Mouse (Mus musculus) forebrain, embryonic 11.5 days (tissue): ENCODE results near the gene Tenm4. TPM values are rescaled to one million over a fixed set of nuclear protein-coding genes. Genes with fewer than 3 reads are reported as not detected.

Experiments used
- ATAC-seq: fragments of 200-750 bp; cut with Nextera tagmentation; replicated peaks from 2 replicates; pipeline ENCODE4 v1.8.0; 2017; ENCODE audit warnings: moderate TSS enrichment; ENCODE audit not compliant: low FRiP score
- DNase-seq: peaks from one replicate; pipeline ENCODE4 v3.0.0-alpha.2; 2017; ENCODE audit warnings: low spot score
- H3K27ac ChIP-seq: fragments of 300-500 bp; sonication (generic); 2 replicates; pipeline ENCODE4 v1.5.1; 2014; ENCODE audit warnings: low read depth, low read length
- H3K27me3 ChIP-seq: fragments of 300-500 bp; sonication (generic); 2 replicates; pipeline ENCODE4 v1.6.1; 2014; ENCODE audit warnings: mild to moderate bottlenecking, low read length, mixed read lengths; ENCODE audit not compliant: control insufficient read depth, insufficient read depth
- H3K36me3 ChIP-seq: fragments of 300-500 bp; sonication (generic); 2 replicates; pipeline ENCODE4 v1.6.1; 2014; ENCODE audit warnings: mild to moderate bottlenecking, low read length, moderate library complexity, mixed read lengths; ENCODE audit not compliant: control insufficient read depth, insufficient read depth
- H3K4me1 ChIP-seq: fragments of 300-500 bp; sonication (generic); replicated peaks from 2 replicates; pipeline ENCODE4 v1.6.1; 2014; ENCODE audit warnings: low read length, mixed read lengths; ENCODE audit not compliant: control insufficient read depth, insufficient read depth
- H3K4me2 ChIP-seq: fragments of 300-500 bp; sonication (generic); 2 replicates; pipeline ENCODE4 v1.6.1; 2014; ENCODE audit warnings: low read depth, mild to moderate bottlenecking, low read length, moderate library complexity, mixed read lengths; ENCODE audit not compliant: severe bottlenecking
- H3K4me3 ChIP-seq: fragments of 300-500 bp; sonication (generic); 2 replicates; pipeline ENCODE4 v1.5.1; 2014; ENCODE audit warnings: low read depth, low read length
- H3K9ac ChIP-seq: fragments of 300-500 bp; sonication (generic); 2 replicates; pipeline ENCODE4 v1.6.1; 2014; ENCODE audit warnings: low read length
- H3K9me3 ChIP-seq: fragments of 300-500 bp; sonication (generic); 2 replicates; pipeline ENCODE4 v1.6.1; 2016; ENCODE audit warnings: low read length, mixed read lengths; ENCODE audit not compliant: control insufficient read depth
- WGBS: fragments of 180-500 bp; shearing (Covaris S2); extraction: QIAGEN DNeasy Blood & Tissue Kit; methylation state at CpG from one replicate; pipeline ENCODE4 v1.1.7; 2014; 5-methylcytosine and 5-hydroxymethylcytosine counted together
- polyA plus RNA-seq: library from polyadenylated mRNA; unstranded; fragments of >200 nt; fragmentation: Nextera tagmentation; extraction: Ambion mirVana; gene quantifications from 2 replicates; pipeline ENCODE4 v1.2.1, GENCODE M21; 2014

The Tenm4 gene
- polyA plus RNA-seq, 1 experiment from 2014 or later = 47.9 TPM

DNA sequence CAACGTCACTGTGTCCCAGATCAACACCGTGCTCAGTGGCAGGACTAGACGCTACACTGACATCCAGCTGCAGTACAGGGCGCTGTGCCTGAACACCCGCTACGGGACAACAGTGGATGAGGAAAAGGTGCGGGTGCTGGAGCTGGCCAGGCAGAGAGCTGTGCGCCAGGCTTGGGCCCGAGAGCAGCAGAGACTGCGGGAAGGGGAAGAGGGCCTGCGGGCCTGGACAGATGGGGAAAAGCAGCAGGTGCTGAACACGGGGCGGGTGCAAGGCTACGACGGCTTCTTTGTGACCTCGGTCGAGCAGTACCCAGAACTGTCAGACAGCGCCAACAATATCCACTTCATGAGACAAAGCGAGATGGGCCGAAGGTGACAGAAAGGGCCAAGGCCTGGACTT, 735.2 kb downstream of the Tenm4 start:
- WGBS = 92% methylated on average over 20 of the region's 20 CpGs
- H3K36me3 ChIP-seq = no peaks in the 10 kb centered on the region
- H3K9me3 ChIP-seq = no peaks in the 10 kb centered on the region
- H3K27ac ChIP-seq = no peak overlapping the region
- ATAC-seq (0 out of 2 replicates have a peak, but pooled peaks have one; percentile 11), DNase-seq (peak; percentile 53)
- no peak overlapping the region for H3K9ac ChIP-seq
- H3K4me2 ChIP-seq = no peak overlapping the region
- peaks cover 3% of the 10 kb centered on the region for H3K4me1 ChIP-seq
- no peaks in the 10 kb centered on the region for H3K27me3 ChIP-seq
- no peak overlapping the region for H3K4me3 ChIP-seq

DNA sequence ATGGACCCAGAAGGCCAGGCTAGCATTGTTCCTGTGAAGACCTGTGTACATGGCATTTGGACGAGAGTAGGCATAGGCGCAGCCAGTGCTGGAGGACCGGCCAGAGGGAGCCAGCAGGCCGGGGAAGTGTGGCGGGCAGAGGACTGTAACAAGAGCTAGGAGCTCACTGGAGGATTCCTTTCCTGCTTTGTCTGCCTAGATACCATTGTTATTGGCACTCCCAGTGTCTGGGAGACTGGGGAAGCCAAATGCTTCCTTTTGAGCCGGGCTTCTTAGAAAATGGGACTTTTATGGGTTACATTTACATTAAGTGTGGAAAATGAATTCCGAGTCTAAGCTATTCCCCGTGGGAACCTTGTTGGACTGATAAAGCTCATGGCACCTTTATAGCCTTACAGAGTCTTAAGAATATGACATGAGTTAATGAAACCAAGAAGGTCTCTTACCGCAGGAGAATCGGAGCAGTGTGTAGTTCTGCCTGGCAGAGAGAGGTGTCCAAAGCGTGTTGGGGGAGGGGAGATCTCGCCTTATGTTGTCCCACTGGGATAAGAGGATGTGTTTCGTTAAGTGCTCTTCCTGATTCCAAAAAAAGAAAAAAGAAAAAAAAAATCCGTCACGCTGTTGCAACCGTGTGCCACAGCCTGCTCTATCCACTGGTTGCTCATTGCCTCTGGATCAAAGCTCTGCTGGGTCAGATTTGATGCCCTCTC, 737.1 kb downstream of the Tenm4 start:
- H3K4me3 ChIP-seq = no peak overlapping the region
- no peak overlapping the region for H3K9ac ChIP-seq
- no peak overlapping the region for H3K4me2 ChIP-seq
- ATAC-seq (no peak), DNase-seq (peak; percentile 47)
- no peaks in the 10 kb centered on the region for H3K9me3 ChIP-seq
- 72% methylated on average over 16 of the region's 16 CpGs for WGBS
- H3K27me3 ChIP-seq = no peaks in the 10 kb centered on the region; the same call in 1 of the 2 replicates
- H3K27ac ChIP-seq = no peak overlapping the region
- no peaks in the 10 kb centered on the region; the same call in none of the 2 replicates for H3K4me1 ChIP-seq
- H3K36me3 ChIP-seq = no peaks in the 10 kb centered on the region

DNA sequence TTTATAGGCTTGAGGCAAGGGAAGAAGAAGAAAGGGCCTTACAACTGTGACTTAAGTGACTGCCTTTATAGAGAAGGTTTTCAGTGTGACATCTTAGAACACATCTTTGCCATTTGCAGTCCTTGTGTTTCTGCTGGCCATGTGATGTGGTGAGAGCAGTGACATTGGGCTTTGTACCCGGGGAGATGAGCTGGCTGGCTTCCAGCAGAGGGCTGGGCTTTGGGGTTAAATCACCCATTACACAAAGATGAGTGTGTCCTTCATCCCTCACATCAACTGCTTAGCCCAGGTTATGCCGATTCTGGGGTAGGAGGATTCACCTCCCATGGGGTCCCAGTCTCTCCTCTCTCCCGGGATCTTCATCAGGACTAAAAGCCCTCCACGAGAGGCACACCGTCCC, 738.8 kb downstream of the Tenm4 start:
- ATAC-seq (no peak), DNase-seq (peak; percentile 48)
- H3K9me3 ChIP-seq = no peaks in the 10 kb centered on the region
- H3K27ac ChIP-seq = no peak overlapping the region
- WGBS = 79% methylated on average over 5 of the region's 5 CpGs
- H3K4me1 ChIP-seq = no peaks in the 10 kb centered on the region; the same call in none of the 2 replicates
- no peak overlapping the region for H3K4me3 ChIP-seq
- no peak overlapping the region for H3K9ac ChIP-seq
- no peaks in the 10 kb centered on the region; the same call in 1 of the 2 replicates for H3K27me3 ChIP-seq
- H3K36me3 ChIP-seq = no peaks in the 10 kb centered on the region
- no peak overlapping the region for H3K4me2 ChIP-seq

DNA sequence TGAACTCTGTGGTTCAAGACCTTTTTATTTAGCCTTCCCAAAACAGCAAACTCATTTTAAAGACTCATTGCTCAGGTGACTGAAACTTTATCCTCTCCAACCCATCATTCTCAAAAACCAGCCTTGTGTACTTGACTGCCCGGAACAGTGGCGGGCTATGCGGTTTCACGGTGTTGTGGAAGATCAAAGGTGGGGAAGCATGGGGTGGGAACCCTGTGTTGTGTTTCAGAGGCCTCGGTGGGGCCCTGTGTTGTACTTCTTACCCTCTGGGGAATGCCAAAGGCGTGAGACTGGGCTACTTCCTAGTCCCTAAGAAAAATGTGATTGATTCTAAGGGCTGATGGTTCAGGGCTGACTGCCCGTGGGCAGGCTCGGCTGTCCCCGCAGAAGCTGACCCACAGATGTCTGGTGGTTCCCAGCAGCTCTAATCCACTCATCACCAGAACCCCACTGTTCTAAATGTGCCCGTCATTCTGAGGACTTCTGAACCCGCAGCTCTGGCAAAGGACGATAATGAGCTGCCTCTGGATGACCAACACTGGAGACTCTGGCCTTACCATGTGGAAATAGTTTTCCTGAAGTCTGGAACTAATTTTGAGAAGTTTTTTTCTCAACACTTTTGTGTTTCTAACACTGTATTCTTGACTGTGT, 739.4 kb downstream of the Tenm4 start:
- H3K4me1 ChIP-seq = no peaks in the 10 kb centered on the region; the same call in 1 of the 2 replicates
- ATAC-seq = no peak
- WGBS = 74% methylated on average over 12 of the region's 12 CpGs

DNA sequence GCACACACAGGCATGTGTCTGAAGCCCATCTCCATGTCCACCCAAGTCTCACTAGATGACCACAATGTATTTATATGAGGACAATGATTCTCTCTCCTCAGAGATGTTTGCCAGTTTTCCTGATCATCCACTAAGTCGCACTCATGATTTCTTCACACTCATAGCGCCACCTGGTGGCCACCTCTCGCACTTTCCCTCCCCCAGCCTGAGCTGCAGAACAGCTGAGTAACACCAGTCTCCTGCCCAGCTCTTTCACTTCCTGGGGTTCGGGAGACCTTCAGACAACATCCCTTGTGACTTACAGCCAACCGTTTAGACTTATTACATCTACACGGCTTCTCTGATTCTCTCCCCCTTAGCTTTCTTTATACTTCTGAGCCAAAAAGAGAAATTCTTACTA, 743.0 kb downstream of the Tenm4 start:
- H3K27me3 ChIP-seq = no peaks in the 10 kb centered on the region; the same call in 1 of the 2 replicates
- H3K9me3 ChIP-seq = no peaks in the 10 kb centered on the region
- H3K4me1 ChIP-seq = no peaks in the 10 kb centered on the region
- WGBS = 16% methylated on average over 6 of the region's 6 CpGs
- no peak overlapping the region for H3K27ac ChIP-seq
- ATAC-seq = peak; percentile 44
- no peak overlapping the region for H3K9ac ChIP-seq
- no peak overlapping the region for H3K4me2 ChIP-seq
- peak; percentile 92 for DNase-seq
- no peaks in the 10 kb centered on the region for H3K36me3 ChIP-seq
- H3K4me3 ChIP-seq = no peak overlapping the region

More for the DNA sequence above, 739.4 kb downstream of the Tenm4 start:
- peak; percentile 33 for DNase-seq
- no peak overlapping the region for H3K4me2 ChIP-seq
- no peak overlapping the region for H3K27ac ChIP-seq
- H3K4me3 ChIP-seq = no peak overlapping the region
- no peak overlapping the region for H3K9ac ChIP-seq
- no peaks in the 10 kb centered on the region; the same call in 1 of the 2 replicates for H3K27me3 ChIP-seq
- H3K36me3 ChIP-seq = no peaks in the 10 kb centered on the region
- no peaks in the 10 kb centered on the region for H3K9me3 ChIP-seq

DNA sequence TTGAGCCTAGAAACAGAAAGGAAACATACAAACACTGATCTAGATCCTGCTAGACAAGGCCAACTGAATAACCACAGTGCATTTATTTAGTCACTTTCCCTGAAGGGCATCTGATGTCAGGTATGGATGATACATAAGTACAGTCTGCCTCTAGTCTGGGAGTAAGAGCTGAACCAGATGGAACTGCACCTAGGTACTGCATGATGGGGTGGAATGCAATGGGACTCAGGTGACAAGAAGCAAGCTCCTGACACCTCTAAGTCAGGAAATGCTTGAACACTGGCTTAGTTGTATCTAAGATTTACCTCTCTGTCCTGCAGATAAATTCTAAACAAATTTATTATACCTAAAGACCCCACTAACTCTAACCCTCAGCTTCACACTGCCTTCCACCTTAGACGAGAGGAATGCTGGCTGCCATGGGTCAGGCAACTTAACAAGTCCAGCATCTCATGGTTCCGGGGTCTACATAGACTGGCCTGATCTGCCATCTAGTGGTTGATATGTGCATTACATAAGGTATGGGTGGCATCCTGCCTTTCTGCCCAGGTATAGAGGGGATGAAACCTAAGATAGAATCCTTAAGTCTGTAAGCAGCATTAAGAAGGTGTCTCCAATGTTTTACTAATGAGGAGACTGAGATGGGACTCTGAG, 744.5 kb downstream of the Tenm4 start:
- 0% methylated on average over 2 of the region's 2 CpGs for WGBS
- Histone ChIP-seq H3K4me1 (peaks cover 2% of the 10 kb centered on the region; the same call in 1 of the 2 replicates), H3K27me3 (no peaks in the 10 kb centered on the region; the same call in 1 of the 2 replicates), H3K36me3 (no peaks in the 10 kb centered on the region), H3K9me3 (no peaks in the 10 kb centered on the region), H3K27ac (no peak overlapping the region), H3K4me2 (no peak overlapping the region), H3K9ac (no peak overlapping the region), H3K4me3 (no peak overlapping the region)
- ATAC-seq (peak; percentile 49), DNase-seq (peak; percentile 68)

DNA sequence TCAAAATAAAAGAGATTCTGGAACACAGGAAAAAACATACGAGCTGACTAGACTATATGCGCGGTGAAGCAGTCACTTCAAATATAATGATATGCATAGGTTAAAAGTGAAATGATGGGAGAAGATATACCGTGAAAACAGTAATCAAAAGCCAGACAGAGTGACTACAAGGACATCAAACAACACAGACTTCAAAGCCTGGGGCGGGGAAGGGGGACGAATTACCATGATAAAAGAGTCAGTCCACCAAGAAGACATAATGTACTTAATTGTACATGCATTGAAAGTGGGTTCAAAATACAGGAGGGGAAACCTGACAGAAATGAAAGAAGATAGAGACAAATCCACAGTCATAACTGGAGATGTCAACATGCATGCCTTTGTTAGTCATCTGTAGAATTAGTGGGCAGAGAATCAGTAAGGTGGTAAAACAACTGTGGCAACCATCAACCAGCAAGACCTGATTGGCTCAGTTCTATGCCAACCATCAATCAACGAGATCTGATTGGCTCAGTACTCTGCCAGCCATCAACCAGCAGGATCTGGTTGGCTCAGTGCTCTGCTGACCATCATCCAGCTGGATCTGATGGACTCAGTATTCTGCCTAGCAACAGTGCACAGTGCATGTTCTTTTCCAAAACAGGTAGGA, 749.5 kb downstream of the Tenm4 start:
- no peak overlapping the region for H3K4me3 ChIP-seq
- no peaks in the 10 kb centered on the region for H3K27me3 ChIP-seq
- H3K9me3 ChIP-seq = no peaks in the 10 kb centered on the region
- peaks cover 2% of the 10 kb centered on the region; the same call in 1 of the 2 replicates for H3K4me1 ChIP-seq
- no peak overlapping the region for H3K9ac ChIP-seq
- WGBS = 67% methylated on average over 7 of the region's 7 CpGs
- peak; percentile 75 for ATAC-seq
- no peak overlapping the region for H3K27ac ChIP-seq
- no peak overlapping the region for H3K4me2 ChIP-seq
- no peak for DNase-seq
- no peaks in the 10 kb centered on the region for H3K36me3 ChIP-seq

DNA sequence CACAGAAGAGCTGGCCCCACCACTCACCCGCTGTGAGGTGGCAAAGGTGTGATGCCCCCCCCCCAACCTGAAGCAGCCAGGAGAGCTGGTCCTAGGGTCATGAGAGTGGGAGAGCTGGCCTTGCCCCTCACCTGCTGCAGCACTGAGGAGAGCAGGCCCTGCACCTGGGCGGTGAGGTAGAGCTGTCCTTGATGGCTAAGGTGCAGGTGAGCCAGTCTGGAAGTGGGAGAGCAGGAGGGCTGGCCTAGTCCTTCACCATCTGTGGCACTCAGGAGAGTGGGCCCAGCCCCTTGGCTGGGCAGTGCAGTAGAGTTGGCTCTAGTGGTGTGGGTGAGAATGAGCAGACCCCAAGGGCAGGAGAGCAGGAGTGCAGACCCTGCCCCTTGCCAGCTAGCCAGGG, 751.9 kb downstream of the Tenm4 start:
- Histone ChIP-seq H3K27me3 (no peaks in the 10 kb centered on the region), H3K4me2 (no peak overlapping the region), H3K9me3 (no peaks in the 10 kb centered on the region), H3K36me3 (no peaks in the 10 kb centered on the region), H3K9ac (no peak overlapping the region), H3K27ac (no peak overlapping the region), H3K4me3 (no peak overlapping the region), H3K4me1 (peaks cover 2% of the 10 kb centered on the region; the same call in 1 of the 2 replicates)
- DNase-seq (no peak), ATAC-seq (peak; percentile 55; the same call in 1 of the 2 replicates)
- 91% methylated on average over 2 of the region's 2 CpGs for WGBS
